22 mouse cellular contexts compared by ENCODE assay signal in genomic region chr13:54311327-54312026, GRCm38 (mm10). TPM values are rescaled to one million over a fixed set of nuclear protein-coding genes. Genes with fewer than 3 reads are reported as not detected.
DNase-seq lines count a peak whose midpoint lies in the region; ATAC-seq and TF ChIP-seq lines count a peak whose summit lies in the region.
"Had no signal": no experiment of that assay in that cellular context is flagged by ENCODE, and none has a peak within 500 bp of the region (broad histone marks: within the 10 kb centered on the region; RNA-seq: fewer than 3 reads in every experiment).

No protein-coding gene starts in this region.

- TF ChIP-seq RAD21 in MEL (IDR thresholded peaks at IDR 0.05; ENCODE audit: low read depth, low read length) = no peak

- H3K4me1 ChIP-seq in MEL (ENCODE audit: control insufficient read depth in 1 of 2, insufficient read depth in 2 of 2, low read length in 2 of 2) = peaks cover 6 to 36% of the 10 kb centered on the region in 2 experiments; a peak in 3 of 4 replicates
- H3K4me1 ChIP-seq in embryonic fibroblast, embryonic 13.5 days (ENCODE audit: control insufficient read depth, insufficient read depth, low read length) = peaks cover 23% of the 10 kb centered on the region
- peaks cover 16% of the 10 kb centered on the region for H3K4me1 ChIP-seq in forebrain, postnatal 0 days (ENCODE audit: insufficient read depth)

- intact Hi-C loops in left cerebral cortex, adult 2 months (cut with DNase I) = loop anchor here (2.0 kb wide), 1 partner anchor 43 kb away; no protein-coding TSS in a partner anchor

- DNase-seq in cerebellum, adult 8-10 months = peak; percentile 36
- DNase-seq in cerebellum, postnatal 4 days (ENCODE audit: low spot score in 2 of 2) = no peak
- DNase-seq in left cerebral cortex, adult 2 months (ENCODE audit: extremely low spot score in 1 of 2, low spot score in 2 of 2) = no peak
- DNase-seq in left cerebral cortex, adult 18-20 months (ENCODE audit: low spot score in 2 of 2) = no peak
- DNase-seq in MEL (ENCODE audit: low read depth, low spot score) (peak; percentile 82), liver (no peak)
- DNase-seq in forebrain, postnatal 0 days = no peak
- DNase-seq: gastrocnemius, postnatal 25 days; heart, adult 2 months; kidney, adult 2 months; liver, postnatal 0 days; lung, postnatal 36 days; right cerebral cortex, postnatal 4 days; thymus, adult 18-20 months; thymus, postnatal 36 days had no signal

- no peaks in the 10 kb centered on the region for H3K27me3 ChIP-seq in MEL (ENCODE audit: control insufficient read depth in 1 of 2, insufficient read depth in 2 of 2, low read length in 2 of 2)
- H3K27me3 ChIP-seq in forebrain, postnatal 0 days (ENCODE audit: insufficient read depth, low read length) = no peaks in the 10 kb centered on the region
- H3K27me3 ChIP-seq: hindbrain, embryonic 15.5 days had no signal

- peak overlapping the region; percentile 58 for H3K9ac ChIP-seq in MEL (ENCODE audit: control insufficient read depth, low read depth, low read length, poor library complexity, severe bottlenecking)
- H3K9ac ChIP-seq in forebrain, postnatal 0 days = no peak overlapping the region
- H3K9ac ChIP-seq: hindbrain, embryonic 15.5 days; liver, postnatal 0 days had no signal

- peaks cover 0 to 14% of the 10 kb centered on the region in 2 experiments; a peak in 2 of 4 replicates for H3K36me3 ChIP-seq in MEL (ENCODE audit: control insufficient read depth in 1 of 2, insufficient read depth in 2 of 2, low read length in 2 of 2)
- H3K36me3 ChIP-seq in forebrain, postnatal 0 days (ENCODE audit: insufficient read depth) = peaks cover 11% of the 10 kb centered on the region
- H3K36me3 ChIP-seq: G1E; hindbrain, embryonic 15.5 days had no signal

- peak; percentile 86 to 90 for TF ChIP-seq EP300 in MEL (IDR thresholded peaks at IDR 0.05; ENCODE audit: low read depth in 1 of 2, low read length in 2 of 2)

- no peak overlapping the region for H3K4me3 ChIP-seq in left cerebral cortex, adult 2 months
- H3K4me3 ChIP-seq in MEL (ENCODE audit: control insufficient read depth in 1 of 2, insufficient read depth in 1 of 2, low read depth in 2 of 2, low read length in 2 of 2) = peak overlapping the region; percentile 38 to 45
- H3K4me3 ChIP-seq in embryonic fibroblast, embryonic 13.5 days (ENCODE audit: insufficient read depth, low read length) = no peak overlapping the region
- H3K4me3 ChIP-seq in forebrain, postnatal 0 days (ENCODE audit: low read depth, low read length) = no peak overlapping the region
- H3K4me3 ChIP-seq: embryonic facial prominence, embryonic 10.5 days; heart, adult 2 months; hindbrain, embryonic 15.5 days; midbrain, embryonic 10.5 days had no signal

- ATAC-seq in forebrain, postnatal 0 days = no peak
- ATAC-seq: liver, postnatal 0 days; midbrain, embryonic 16.5 days had no signal

- H3K9me3 ChIP-seq in MEL (replicated peaks; ENCODE audit: insufficient read depth, low read length) = no peaks in the 10 kb centered on the region
- H3K9me3 ChIP-seq in forebrain, postnatal 0 days (ENCODE audit: low read length) = no peaks in the 10 kb centered on the region
- H3K9me3 ChIP-seq: embryonic facial prominence, embryonic 10.5 days; hindbrain, embryonic 15.5 days; midbrain, embryonic 10.5 days had no signal

- H3K4me2 ChIP-seq in forebrain, postnatal 0 days (ENCODE audit: low read depth) = no peak overlapping the region
- H3K4me2 ChIP-seq: hindbrain, embryonic 15.5 days; liver, embryonic 11.5 days had no signal

- H3K79me2 ChIP-seq in MEL (ENCODE audit: control insufficient read depth, insufficient read depth, low read length, poor library complexity) = no peaks in the 10 kb centered on the region

- TF ChIP-seq POLR2A in MEL (IDR thresholded peaks at IDR 0.05; ENCODE audit: control insufficient read depth in 1 of 2, insufficient read depth in 1 of 2, low read depth in 1 of 2, low read length in 2 of 2, poor library complexity in 1 of 2) = peak in 1 of 2 experiments; percentile 40; a peak in 1 of 4 replicates
- no peak for TF ChIP-seq POLR2A in embryonic fibroblast, embryonic 13.5 days (IDR thresholded peaks at IDR 0.05; ENCODE audit: low read depth, low read length)

- WGBS in forebrain, postnatal 0 days = 77% methylated on average over 4 of the region's 4 CpGs

- TF ChIP-seq CTCF in left cerebral cortex, adult 2 months (IDR thresholded peaks at IDR 0.05) = no peak
- no peak for TF ChIP-seq CTCF in MEL (IDR thresholded peaks at IDR 0.05 in 2 of 3, conservative IDR thresholded peaks at IDR 0.05 in 1 of 3; ENCODE audit: control insufficient read depth in 1 of 3, insufficient read depth in 1 of 3, low read depth in 2 of 3, low read length in 3 of 3, poor library complexity in 1 of 3, severe bottlenecking in 1 of 3)
- TF ChIP-seq CTCF in embryonic fibroblast, embryonic 13.5 days (IDR thresholded peaks at IDR 0.05; ENCODE audit: borderline replicate concordance, insufficient read depth, low read length) = no peak
- TF ChIP-seq CTCF in forebrain, postnatal 0 days (IDR thresholded peaks at IDR 0.05; ENCODE audit: low read depth) = no peak

- H3K27ac ChIP-seq in left cerebral cortex, adult 2 months = 0 out of 2 replicates have a peak overlapping the region, but pooled peaks have one; percentile 15
- peak overlapping the region; percentile 67 for H3K27ac ChIP-seq in MEL (ENCODE audit: control insufficient read depth, low read depth, low read length)
- 0 out of 2 replicates have a peak overlapping the region, but pooled peaks have one; percentile 80 for H3K27ac ChIP-seq in embryonic fibroblast, embryonic 13.5 days (ENCODE audit: insufficient read depth, low read length)
- H3K27ac ChIP-seq in forebrain, postnatal 0 days (ENCODE audit: low read depth, low read length) = no peak overlapping the region
- H3K27ac ChIP-seq: embryonic facial prominence, embryonic 10.5 days; heart, adult 2 months; hindbrain, embryonic 15.5 days; midbrain, embryonic 10.5 days had no signal

TF ChIP-seq in MEL, 35 proteins besides CTCF, POLR2A, EP300 and RAD21 (continues in another document):
- TF ChIP-seq ZC3H11A (IDR thresholded peaks at IDR 0.05; ENCODE audit: low read depth, low read length) (no peak), SMC3 (IDR thresholded peaks at IDR 0.05; ENCODE audit: low read depth, low read length) (no peak), MAX (IDR thresholded peaks at IDR 0.05; ENCODE audit: low read length) (no peak), BHLHE40 (IDR thresholded peaks at IDR 0.05; ENCODE audit: borderline replicate concordance, low read depth, low read length) (no peak), ETS1 (IDR thresholded peaks at IDR 0.05; ENCODE audit: low read depth, low read length) (peak; percentile 72), POLR2AphosphoS2 (IDR thresholded peaks at IDR 0.05; ENCODE audit: low read length) (no peak), ZKSCAN1 (IDR thresholded peaks at IDR 0.05; ENCODE audit: low read depth, low read length) (no peak), TAL1 (IDR thresholded peaks at IDR 0.05; ENCODE audit: low read length) (peak; percentile 73), GATA1 (IDR thresholded peaks at IDR 0.05; ENCODE audit: low read depth, low read length) (peak; percentile 86), USF1 (IDR thresholded peaks at IDR 0.05; ENCODE audit: low read depth, low read length) (no peak), NRF1 (IDR thresholded peaks at IDR 0.05; ENCODE audit: insufficient read depth, low read depth, low read length, poor library complexity, severe bottlenecking) (no peak), ZNF384 (IDR thresholded peaks at IDR 0.05; ENCODE audit: low read depth, low read length) (no peak), TCF12 (IDR thresholded peaks at IDR 0.05; ENCODE audit: low read depth, low read length) (peak; percentile 82), GABPA (IDR thresholded peaks at IDR 0.05; ENCODE audit: low read depth, low read length) (no peak), HCFC1 (IDR thresholded peaks at IDR 0.05; ENCODE audit: low read depth, low read length) (no peak), NELFE (IDR thresholded peaks at IDR 0.05; ENCODE audit: low read depth, low read length) (peak; percentile 34; the same call in 1 of the 2 replicates), MXI1 (IDR thresholded peaks at IDR 0.05; ENCODE audit: low read depth, low read length) (no peak; the same call in 1 of the 2 replicates), RCOR1 (IDR thresholded peaks at IDR 0.05; ENCODE audit: low read depth, low read length) (no peak), CHD1 (IDR thresholded peaks at IDR 0.05; ENCODE audit: low read depth, low read length) (no peak), JUND (IDR thresholded peaks at IDR 0.05; ENCODE audit: low read depth, low read length) (no peak), UBTF (IDR thresholded peaks at IDR 0.05; ENCODE audit: borderline replicate concordance, insufficient read depth, low read depth, low read length) (no peak), POLR2AphosphoS5 (IDR thresholded peaks at IDR 0.05; ENCODE audit: borderline replicate concordance, low read depth, low read length) (no peak), ZMIZ1 (IDR thresholded peaks at IDR 0.05; ENCODE audit: low read depth, low read length) (no peak), MAZ (IDR thresholded peaks at IDR 0.05; ENCODE audit: low read depth, low read length) (no peak), KAT2A (conservative IDR thresholded peaks at IDR 0.05; ENCODE audit: low read depth, low read length) (no peak), CHD2 (IDR thresholded peaks at IDR 0.05; ENCODE audit: low read length) (no peak), MAFK (IDR thresholded peaks at IDR 0.05; ENCODE audit: borderline replicate concordance, low read depth, low read length) (no peak; the same call in 1 of the 2 replicates), ELF1 (IDR thresholded peaks at IDR 0.05; ENCODE audit: low read depth, low read length) (no peak), MYC (IDR thresholded peaks at IDR 0.05; ENCODE audit: low read depth, low read length) (no peak), SIN3A (IDR thresholded peaks at IDR 0.05; ENCODE audit: low read length) (peak; percentile 49), E2F4 (IDR thresholded peaks at IDR 0.05; ENCODE audit: borderline replicate concordance, low read depth, low read length) (no peak)

RNA-seq across cellular contexts. Expression of gene Cplx2, which starts 59.7 kb away (rescaled TPM):
- 100 to 1,000 TPM; 798 to 848 TPM for total RNA-seq in left cerebral cortex, adult 2 months (2021)
- 100 to 1,000 TPM; 791 to 833 TPM for total RNA-seq in left cerebral cortex, adult 18-20 months (2021)
- total RNA-seq in MEL (2012; rRNA removed) = 1.8 and 2.1 TPM in 2 replicates
- polyA plus RNA-seq in MEL (2012; ENCODE audit: insufficient read depth in 1 of 2, insufficient read length in 2 of 2, low read depth in 1 of 2, low replicate concordance in 2 of 2, missing spikeins in 1 of 2) = 1 to 10 TPM in 1 of 2 experiments, not detected in 1; 4.7 TPM
- polyA plus RNA-seq in embryonic fibroblast, embryonic 13.5 days (2011; ENCODE audit: insufficient read length, low read depth, missing spikeins) = 12.3 and 13.2 TPM in 2 replicates
- total RNA-seq in forebrain, postnatal 0 days (2014; rRNA removed) = 98.4 and 102 TPM in 2 replicates
- 40.0 and 49.8 TPM in 2 replicates for polyA plus RNA-seq in forebrain, postnatal 0 days (2015; fragmentation: Nextera tagmentation; extraction: Ambion mirVana)
- total RNA-seq: G1E had no signal
- polyA plus RNA-seq: G1E had no signal

Comparison
In these comparisons a context has a peak if more than half of its experiments do, and no peak if none do; other contexts are left out.
1. DNase-seq: peak in cerebellum, adult 8-10 months (single experiment) and MEL (single experiment); none in cerebellum, postnatal 4 days (0 of 2), left cerebral cortex, adult 2 months (0 of 2), left cerebral cortex, adult 18-20 months (0 of 2), forebrain, postnatal 0 days (single experiment) and liver (single experiment).
2. H3K4me3 ChIP-seq: peak in MEL (2 of 2); none in left cerebral cortex, adult 2 months (single experiment), embryonic fibroblast, embryonic 13.5 days (single experiment) and forebrain, postnatal 0 days (single experiment).
3. RNA of gene Cplx2, which starts 59.7 kb away (total RNA-seq): 798 to 848 TPM in left cerebral cortex, adult 2 months, 791 to 833 TPM in left cerebral cortex, adult 18-20 months and 98.4 to 102 TPM in forebrain, postnatal 0 days; 1.8 to 2.1 TPM in MEL; every median in the first group is over 10 times any median in the second.